Mouse (Mus musculus) heart, embryonic 15.5 days (tissue): ENCODE measurements around the gene G6pd2. TPM values are rescaled to one million over a fixed set of nuclear protein-coding genes. Genes with fewer than 3 reads are reported as not detected.

Source experiments
- ATAC-seq: fragments of 200-750 bp; cut with Nextera tagmentation; replicated peaks from 2 replicates; pipeline ENCODE4 v1.8.0; 2017; ENCODE audit warnings: low read depth, moderate TSS enrichment; ENCODE audit not compliant: insufficient number of reproducible peaks, insufficient read depth, low FRiP score
- H3K27ac ChIP-seq: fragments of 300-500 bp; sonication (generic); 2 replicates; pipeline ENCODE4 v1.5.1; 2015; ENCODE audit warnings: mild to moderate bottlenecking, inconsistent platforms
- H3K27me3 ChIP-seq: fragments of 300-500 bp; sonication (generic); 2 replicates; pipeline ENCODE4 v1.6.1; 2015; ENCODE audit warnings: inconsistent platforms
- H3K36me3 ChIP-seq: fragments of 300-500 bp; sonication (generic); 2 replicates; pipeline ENCODE4 v1.6.1; 2015; ENCODE audit warnings: mild to moderate bottlenecking, inconsistent platforms
- H3K4me1 ChIP-seq: fragments of 300-500 bp; sonication (generic); replicated peaks from 2 replicates; pipeline ENCODE4 v1.6.1; 2015; ENCODE audit warnings: inconsistent platforms
- H3K4me2 ChIP-seq: fragments of 300-500 bp; sonication (generic); 2 replicates; pipeline ENCODE4 v1.6.1; 2015; ENCODE audit warnings: inconsistent platforms, mild to moderate bottlenecking, moderate library complexity
- H3K4me3 ChIP-seq: fragments of 300-500 bp; sonication (generic); 2 replicates; pipeline ENCODE4 v1.5.1; 2015; ENCODE audit warnings: mild to moderate bottlenecking, inconsistent platforms
- H3K9ac ChIP-seq: fragments of 300-500 bp; sonication (generic); 2 replicates; pipeline ENCODE4 v1.6.1; 2015; ENCODE audit warnings: mild to moderate bottlenecking, inconsistent platforms
- H3K9me3 ChIP-seq: fragments of 300-500 bp; sonication (generic); replicated peaks from 2 replicates; pipeline ENCODE4 v1.6.1; 2016; ENCODE audit warnings: inconsistent platforms
- WGBS: fragments of 180-500 bp; shearing (Covaris S2); methylation state at CpG from one replicate; pipeline ENCODE4 v1.1.7; 2015; ENCODE audit warnings: mixed read lengths; 5-methylcytosine and 5-hydroxymethylcytosine counted together
- polyA plus RNA-seq: library from polyadenylated mRNA; unstranded; fragments of >200 nt; fragmentation: Nextera tagmentation; extraction: Ambion mirVana; gene quantifications from 2 replicates; pipeline ENCODE4 v1.2.1, GENCODE M21; 2015

G6pd2 gene
- polyA plus RNA-seq: not detected in 2 replicates

- no peaks in the 10 kb centered on the region for H3K36me3 ChIP-seq
- no peak within 1 kb of the TSS for H3K4me2 ChIP-seq
- no peak for ATAC-seq
- no peaks in the 10 kb centered on the region for H3K4me1 ChIP-seq
- H3K4me3 ChIP-seq: no peak within 1 kb of the TSS
- H3K9me3 ChIP-seq: no peaks in the 10 kb centered on the region
- WGBS: 84% methylated on average over 2 of the region's 2 CpGs
- H3K27me3 ChIP-seq: no peaks in the 10 kb centered on the region
- H3K9ac ChIP-seq: no peak within 1 kb of the TSS
- H3K27ac ChIP-seq: no peak within 1 kb of the TSS
These were observed at the start of gene G6pd2 for GRCm38 (mm10) chr5:61808516-61808915. Gene G6pd2 (plus strand): TSS chr5:61808816.

GRCm38 (mm10) chr5:61764214-61764613 lies 44.4 kb upstream of the G6pd2 start:
- no peak for ATAC-seq
- no peaks in the 10 kb centered on the region for H3K27me3 ChIP-seq
- H3K36me3 ChIP-seq: no peaks in the 10 kb centered on the region
- H3K4me2 ChIP-seq: no peak overlapping the region
- H3K27ac ChIP-seq: no peak overlapping the region
- H3K9ac ChIP-seq: no peak overlapping the region
- H3K4me1 ChIP-seq: no peaks in the 10 kb centered on the region
- 53% methylated on average over 1 of the region's 1 CpGs for WGBS
- H3K9me3 ChIP-seq: no peaks in the 10 kb centered on the region
- H3K4me3 ChIP-seq: no peak overlapping the region

GRCm38 (mm10) chr5:61832935-61833551 lies 24.4 kb downstream of the G6pd2 start:
- no peak overlapping the region for H3K4me2 ChIP-seq
- no peak for ATAC-seq
- no peaks in the 10 kb centered on the region for H3K9me3 ChIP-seq
- H3K36me3 ChIP-seq: no peaks in the 10 kb centered on the region
- no peak overlapping the region for H3K9ac ChIP-seq
- H3K27ac ChIP-seq: no peak overlapping the region
- no peaks in the 10 kb centered on the region for H3K27me3 ChIP-seq
- no peak overlapping the region for H3K4me3 ChIP-seq
- H3K4me1 ChIP-seq: no peaks in the 10 kb centered on the region

GRCm38 (mm10) chr5:61843891-61844290 lies 35.3 kb downstream of the G6pd2 start:
- Histone ChIP-seq H3K4me1 (no peaks in the 10 kb centered on the region), H3K4me3 (no peak overlapping the region)

More at GRCm38 (mm10) chr5:61843891-61844290, 35.3 kb downstream of the G6pd2 start:
- H3K9ac ChIP-seq: no peak overlapping the region
- no peaks in the 10 kb centered on the region for H3K36me3 ChIP-seq
- WGBS: 66% methylated on average over 2 of the region's 2 CpGs
- no peak overlapping the region for H3K27ac ChIP-seq
- H3K4me2 ChIP-seq: no peak overlapping the region
- no peaks in the 10 kb centered on the region for H3K27me3 ChIP-seq
- no peak for ATAC-seq
- no peaks in the 10 kb centered on the region for H3K9me3 ChIP-seq
